Mouse (Mus musculus) stomach, postnatal 0 days (tissue): Measurements from ENCODE around the gene Ptprm.

Experiments
- CTCF ChIP-seq: IDR thresholded peaks from 2 replicates; pipeline ENCODE4 v1.5.1; 2016; ENCODE audit warnings: antibody characterized with exemption, low read depth, mild to moderate bottlenecking, moderate library complexity
- EP300 ChIP-seq: optimal IDR thresholded peaks from 2 replicates; pipeline ENCODE3; 2016; ENCODE audit warnings: antibody characterized with exemption

DNA sequence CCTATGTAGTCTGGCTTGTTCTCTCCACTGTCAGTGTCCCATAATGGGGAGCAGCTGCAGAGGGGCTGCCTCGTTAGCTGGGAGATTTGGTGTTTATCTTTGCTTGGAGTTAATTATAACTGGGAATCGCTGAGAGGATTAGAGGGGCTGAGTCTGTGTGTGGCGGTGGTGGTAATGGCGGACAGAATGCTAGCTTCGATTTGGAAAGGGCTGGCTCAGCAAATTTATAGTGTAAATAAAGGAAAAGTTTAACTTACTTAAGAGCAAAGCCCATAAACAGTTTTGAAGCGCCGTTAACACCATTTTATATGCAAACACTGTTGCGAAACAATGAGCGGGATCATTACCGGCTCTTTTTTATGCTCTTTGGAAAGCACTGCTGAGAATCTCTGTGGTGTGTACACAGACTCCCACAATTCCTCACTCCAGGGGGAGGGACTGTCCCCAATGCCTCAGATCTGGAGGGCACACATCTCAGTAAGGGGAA lies 597.2 kb downstream of the Ptprm start:
- TF ChIP-seq CTCF = peak; percentile 15; the same call in 1 of the 2 replicates
- no peak for TF ChIP-seq EP300
